Mouse (Mus musculus) myocyte (in vitro differentiated cells): ENCODE measurements around the gene 1700017D01Rik.

Experiments used
- CEBPB ChIP-seq: IDR thresholded peaks from 2 replicates; pipeline ENCODE4 v1.6.1; 2011; ENCODE audit warnings: mild to moderate bottlenecking, moderate library complexity; ENCODE audit not compliant: poor library complexity, insufficient read depth, severe bottlenecking
- E2F4 ChIP-seq: IDR thresholded peaks from one replicate; pipeline ENCODE4 v1.6.1; 2011; ENCODE audit warnings: mild to moderate bottlenecking, control low read depth, moderate library complexity; ENCODE audit not compliant: insufficient read depth
- MAX ChIP-seq: IDR thresholded peaks from one replicate; pipeline ENCODE4 v1.6.1; 2011; ENCODE audit warnings: low read depth, mild to moderate bottlenecking, control low read depth
- MYOD1 ChIP-seq, 3 experiments: IDR thresholded peaks; one replicate each; pipeline ENCODE4 v1.6.1; 2011; ENCODE audit warnings: control low read depth in 2 of 3, low read depth in 2 of 3, mild to moderate bottlenecking in 2 of 3, moderate library complexity in 1 of 3; ENCODE audit not compliant: insufficient read length in 2 of 3, control insufficient read depth in 1 of 3
- MYOG ChIP-seq, 3 experiments: IDR thresholded peaks; one replicate each; pipeline ENCODE4 v1.6.1; 2011; ENCODE audit warnings: control low read depth in 2 of 3, low read depth in 2 of 3, mild to moderate bottlenecking in 2 of 3; ENCODE audit not compliant: insufficient read length in 2 of 3, control insufficient read depth in 1 of 3, insufficient read depth in 1 of 3
- POLR2A ChIP-seq: IDR thresholded peaks from one replicate; pipeline ENCODE4 v1.6.1; 2011; ENCODE audit warnings: low read depth, mild to moderate bottlenecking, control low read depth, moderate library complexity; ENCODE audit not compliant: insufficient read length
- POLR2AphosphoS2 ChIP-seq: IDR thresholded peaks from one replicate; pipeline ENCODE4 v1.6.1; 2011; ENCODE audit warnings: low read depth, control low read depth; ENCODE audit not compliant: insufficient read length
- REST ChIP-seq: IDR thresholded peaks from one replicate; pipeline ENCODE4 v1.6.1; 2011; ENCODE audit warnings: mild to moderate bottlenecking, control low read depth, moderate library complexity; ENCODE audit not compliant: insufficient read depth, insufficient read length
- SRF ChIP-seq: IDR thresholded peaks from one replicate; pipeline ENCODE4 v1.6.1; 2011; ENCODE audit warnings: low read depth; ENCODE audit not compliant: control insufficient read depth, insufficient read length
- TCF12 ChIP-seq: IDR thresholded peaks from one replicate; pipeline ENCODE4 v1.6.1; 2011; ENCODE audit warnings: mild to moderate bottlenecking, control low read depth; ENCODE audit not compliant: poor library complexity, insufficient read depth, severe bottlenecking
- TCF3 ChIP-seq: IDR thresholded peaks from one replicate; pipeline ENCODE4 v1.6.1; 2011; ENCODE audit warnings: low read depth, control low read depth; ENCODE audit not compliant: insufficient read length
- USF1 ChIP-seq: IDR thresholded peaks from one replicate; pipeline ENCODE4 v1.6.1; 2011; ENCODE audit warnings: low read depth, mild to moderate bottlenecking, control low read depth, moderate library complexity

DNA sequence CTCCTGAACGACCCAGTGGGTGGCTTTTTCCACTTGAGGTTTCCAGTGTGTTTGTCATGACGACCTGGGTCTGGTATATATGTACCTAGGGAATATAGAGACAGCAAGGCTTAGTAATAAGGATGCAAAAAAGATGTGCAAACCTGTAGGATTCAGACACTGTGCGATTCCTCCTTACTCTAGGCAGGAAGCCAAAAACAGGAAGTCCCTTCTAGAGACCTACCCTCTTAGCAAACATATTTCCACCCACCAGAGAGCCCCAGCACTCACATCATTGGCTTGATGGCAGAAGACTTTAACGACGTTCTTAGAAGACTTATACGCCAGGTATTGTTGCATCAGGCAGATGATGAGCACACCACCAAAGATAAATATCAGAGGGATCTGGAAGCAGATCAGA, 82.7 kb downstream of the 1700017D01Rik start:
- TF ChIP-seq POLR2A, result no peak
- no peak for TF ChIP-seq CEBPB
- TF ChIP-seq USF1, result no peak
- no peak for TF ChIP-seq MAX
- no peak for TF ChIP-seq E2F4
- TF ChIP-seq MYOG (IDR thresholded peaks at IDR 0.05; ENCODE audit: control insufficient read depth in 1 of 3, insufficient read depth in 1 of 3, insufficient read length in 2 of 3, low read depth in 2 of 3), result no peak
- no peak for TF ChIP-seq MYOD1 (IDR thresholded peaks at IDR 0.05; ENCODE audit: control insufficient read depth in 1 of 3, insufficient read length in 2 of 3, low read depth in 2 of 3)
- TF ChIP-seq TCF12, result no peak
- TF ChIP-seq TCF3, result no peak
- no peak for TF ChIP-seq SRF
- no peak for TF ChIP-seq POLR2AphosphoS2
- no peak for TF ChIP-seq REST
